Mouse (Mus musculus) erythroblast, embryonic 14.5 days (primary cell): ENCODE data around the gene Ulk4. TPM values are rescaled to one million over a fixed set of nuclear protein-coding genes. Genes with fewer than 3 reads are reported as not detected.
"Not testable (repeated sequence)": the region's sequence is repeated elsewhere in the genome, so short reads cannot be mapped to it uniquely, and the experiment has no call there.

Experiments
- H3K27me3 ChIP-seq: 2 replicates; pipeline ENCODE4 v1.6.1; 2012; ENCODE audit warnings: inconsistent platforms; ENCODE audit not compliant: control insufficient read depth
- H3K36me3 ChIP-seq: 2 replicates; pipeline ENCODE4 v1.6.1; 2012; ENCODE audit warnings: mild to moderate bottlenecking, inconsistent platforms; ENCODE audit not compliant: control insufficient read depth
- H3K4me1 ChIP-seq: 2 replicates; pipeline ENCODE4 v1.6.1; 2012; ENCODE audit warnings: inconsistent platforms; ENCODE audit not compliant: control insufficient read depth
- H3K4me3 ChIP-seq: replicated peaks from 2 replicates; pipeline ENCODE3; 2012; ENCODE audit warnings: moderate library complexity, mild to moderate bottlenecking, inconsistent platforms
- H3K9me3 ChIP-seq: 2 replicates; pipeline ENCODE4 v1.6.1; 2012; ENCODE audit warnings: low read length, inconsistent platforms, mixed read lengths; ENCODE audit not compliant: control insufficient read depth
- GATA1 ChIP-seq: IDR thresholded peaks from 2 replicates; pipeline ENCODE4 v1.6.1; 2012; ENCODE audit warnings: low read length, inconsistent platforms, mixed read lengths
- TAL1 ChIP-seq: IDR thresholded peaks from 3 replicates; pipeline ENCODE4 v1.6.1; 2012; ENCODE audit warnings: low read length, inconsistent platforms, mixed read lengths
- polyA plus RNA-seq: library from polyadenylated mRNA; stranded (reverse); fragments of >175 nt; gene quantifications from 2 replicates; pipeline ENCODE4 v1.2.3, GENCODE M21; 2012

Ulk4 gene
- polyA plus RNA-seq, 1 experiment: 0.16 TPM

DNA sequence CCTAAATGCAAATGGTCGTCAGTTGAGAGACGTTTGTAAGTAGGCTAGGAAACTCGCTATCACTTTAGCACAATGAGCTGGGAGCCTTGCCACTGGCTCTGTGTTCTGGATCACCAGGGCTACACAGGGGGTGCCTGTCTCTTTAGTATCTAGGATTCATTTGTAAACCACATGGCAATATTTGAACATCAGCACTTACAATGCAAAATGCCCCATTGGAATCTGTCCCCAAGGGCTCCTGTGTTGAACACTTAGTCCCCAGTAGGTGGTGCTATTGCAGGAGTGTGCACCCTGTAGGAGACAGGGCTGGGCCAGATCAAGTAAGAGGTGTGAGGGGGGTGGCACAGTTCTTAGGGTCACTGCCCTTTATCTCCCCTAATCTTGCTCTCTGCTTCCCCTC lies 217.7 kb downstream of the Ulk4 start:
- no peak for TF ChIP-seq GATA1
- TF ChIP-seq TAL1: no peak
- H3K4me3 ChIP-seq: no peak overlapping the region
- no peaks in the 10 kb centered on the region for H3K4me1 ChIP-seq
- no peaks in the 10 kb centered on the region for H3K36me3 ChIP-seq
- H3K27me3 ChIP-seq: no peaks in the 10 kb centered on the region
- H3K9me3 ChIP-seq: no peaks in the 10 kb centered on the region

GRCm38 (mm10) chr9:121058538-121058937 lies 218.5 kb downstream of the Ulk4 start:
- Histone ChIP-seq H3K36me3 (no peaks in the 10 kb centered on the region), H3K27me3 (no peaks in the 10 kb centered on the region), H3K4me1 (no peaks in the 10 kb centered on the region), H3K9me3 (no peaks in the 10 kb centered on the region), H3K4me3 (no peak overlapping the region)
- TF ChIP-seq GATA1 (no peak), TAL1 (no peak)

DNA sequence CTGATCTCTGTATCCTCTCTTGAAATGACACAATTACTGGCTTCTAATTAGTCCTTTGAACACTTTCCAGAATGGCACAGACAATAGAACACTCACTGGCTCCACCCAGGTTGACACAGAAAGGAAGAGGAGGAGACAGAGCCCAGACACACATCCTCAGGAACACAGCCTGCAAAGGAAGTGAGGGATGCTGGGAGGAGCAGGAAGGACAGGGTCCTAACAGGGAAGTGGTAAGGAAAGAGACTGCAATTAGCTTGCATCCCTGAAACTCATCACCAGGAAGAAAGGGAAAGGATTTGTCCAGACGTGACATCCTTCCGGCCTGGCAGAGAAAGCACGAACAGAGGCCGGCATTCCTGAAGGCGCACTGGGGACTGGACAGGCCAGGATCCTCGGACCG lies 218.9 kb downstream of the Ulk4 start:
- H3K9me3 ChIP-seq: no peaks in the 10 kb centered on the region
- TF ChIP-seq TAL1 (no peak), GATA1 (no peak)
- no peaks in the 10 kb centered on the region for H3K4me1 ChIP-seq
- no peaks in the 10 kb centered on the region for H3K36me3 ChIP-seq
- no peaks in the 10 kb centered on the region for H3K27me3 ChIP-seq
- H3K4me3 ChIP-seq: no peak overlapping the region

- H3K9me3 ChIP-seq: no peaks in the 10 kb centered on the region
- H3K4me1 ChIP-seq: no peaks in the 10 kb centered on the region
- TF ChIP-seq GATA1: no peak
- no peak overlapping the region for H3K4me3 ChIP-seq
- H3K36me3 ChIP-seq: no peaks in the 10 kb centered on the region
- H3K27me3 ChIP-seq: no peaks in the 10 kb centered on the region
Measured at GRCm38 (mm10) chr9:121057401-121057800, 219.6 kb downstream of the Ulk4 start.

DNA sequence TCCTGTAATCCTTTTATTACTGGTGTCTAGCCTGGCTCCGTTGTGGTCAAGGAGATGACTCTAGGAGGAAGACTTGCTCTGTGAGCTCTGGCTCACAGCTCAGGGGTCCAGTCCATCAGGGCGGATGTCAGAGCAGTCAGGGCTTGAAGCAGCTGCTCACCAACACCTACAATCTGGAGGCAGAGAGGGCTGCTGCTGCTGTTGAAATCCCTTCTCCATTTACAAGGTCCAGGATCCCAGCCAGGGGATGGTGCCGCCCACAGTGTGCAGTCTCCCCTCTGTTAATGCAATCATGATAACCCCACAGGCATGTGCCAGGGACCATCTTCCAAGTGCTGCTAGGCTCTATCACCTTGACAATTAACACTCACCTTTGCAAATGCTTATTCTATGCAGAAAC lies 220.5 kb downstream of the Ulk4 start:
- H3K9me3 ChIP-seq: no peaks in the 10 kb centered on the region
- no peaks in the 10 kb centered on the region for H3K27me3 ChIP-seq
- H3K36me3 ChIP-seq: no peaks in the 10 kb centered on the region
- H3K4me1 ChIP-seq: no peaks in the 10 kb centered on the region
- no peak overlapping the region for H3K4me3 ChIP-seq
- TF ChIP-seq GATA1 (no peak), TAL1 (no peak)

- TF ChIP-seq TAL1: no peak
- TF ChIP-seq GATA1: no peak
- Histone ChIP-seq H3K27me3 (no peaks in the 10 kb centered on the region), H3K36me3 (no peaks in the 10 kb centered on the region), H3K9me3 (no peaks in the 10 kb centered on the region), H3K4me3 (no peak overlapping the region), H3K4me1 (no peaks in the 10 kb centered on the region)
Measured at GRCm38 (mm10) chr9:121056036-121056435, 221.0 kb downstream of the Ulk4 start.

GRCm38 (mm10) chr9:121045657-121046056 lies 231.3 kb downstream of the Ulk4 start:
- H3K36me3 ChIP-seq, H3K4me3 ChIP-seq, H3K4me1 ChIP-seq, H3K27me3 ChIP-seq, H3K9me3 ChIP-seq: not testable (repeated sequence)

DNA sequence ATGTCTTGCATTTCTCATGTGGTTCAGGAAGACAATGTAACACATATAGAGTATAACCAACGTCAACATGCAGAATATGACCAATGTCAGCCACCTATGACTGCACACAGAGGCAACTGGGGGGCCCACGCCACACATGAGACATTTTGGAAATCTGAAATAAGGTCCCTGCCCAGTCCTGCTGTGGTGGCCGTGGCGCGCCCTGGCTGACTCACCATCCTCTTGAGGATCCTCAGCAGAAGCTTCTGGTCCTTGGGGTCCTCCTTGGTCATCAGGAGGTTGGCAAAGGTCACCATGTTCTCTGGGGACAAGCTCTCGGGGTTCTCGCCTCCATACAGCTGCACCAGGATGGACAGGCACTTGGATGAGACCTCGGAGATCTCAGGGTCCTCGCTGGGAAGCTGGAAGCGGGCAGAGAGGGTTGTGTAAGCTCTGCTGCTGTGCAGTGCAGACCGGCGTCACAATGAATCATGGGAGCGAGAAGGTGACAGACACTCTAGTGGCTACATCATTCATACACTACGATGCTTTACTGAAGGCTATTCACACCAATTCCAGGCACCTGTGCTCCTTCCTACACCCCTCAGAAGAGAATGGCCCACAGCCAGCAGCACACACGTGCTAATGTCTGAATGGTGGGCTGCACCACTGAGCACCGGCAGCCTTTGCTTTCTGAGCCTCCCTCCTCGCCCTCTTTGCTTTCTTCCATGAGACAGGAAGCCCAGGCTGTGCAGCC lies 232.4 kb downstream of the Ulk4 start:
- H3K4me1 ChIP-seq: no peaks in the 10 kb centered on the region
- H3K27me3 ChIP-seq: no peaks in the 10 kb centered on the region
- peaks cover 8% of the 10 kb centered on the region for H3K9me3 ChIP-seq
- no peaks in the 10 kb centered on the region for H3K36me3 ChIP-seq
- TF ChIP-seq GATA1 (no peak), TAL1 (no peak)
- H3K4me3 ChIP-seq: no peak overlapping the region

DNA sequence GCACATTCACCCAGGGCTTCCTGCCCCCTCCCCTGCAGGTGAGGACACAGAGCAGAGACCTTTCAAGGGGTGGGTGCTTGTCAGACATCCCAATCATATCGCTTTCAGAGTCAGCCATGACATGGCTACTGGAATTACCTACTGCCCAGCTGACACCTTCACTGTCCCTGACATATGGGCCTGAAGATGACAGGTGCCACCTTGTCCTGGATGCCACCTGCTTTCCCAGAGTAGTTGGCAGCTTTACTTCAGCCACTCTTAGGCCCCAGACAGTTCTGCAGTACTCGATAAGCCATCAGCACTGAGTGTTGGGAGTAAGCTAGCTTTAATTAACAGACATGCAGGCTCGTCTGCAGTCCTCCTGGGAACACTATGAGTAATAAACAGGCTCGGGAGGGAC lies 234.0 kb downstream of the Ulk4 start:
- TF ChIP-seq GATA1 (no peak), TAL1 (no peak)
- H3K4me1 ChIP-seq: no peaks in the 10 kb centered on the region
- H3K27me3 ChIP-seq: no peaks in the 10 kb centered on the region
- H3K9me3 ChIP-seq: peaks cover 8% of the 10 kb centered on the region
- no peaks in the 10 kb centered on the region for H3K36me3 ChIP-seq
- H3K4me3 ChIP-seq: no peak overlapping the region

DNA sequence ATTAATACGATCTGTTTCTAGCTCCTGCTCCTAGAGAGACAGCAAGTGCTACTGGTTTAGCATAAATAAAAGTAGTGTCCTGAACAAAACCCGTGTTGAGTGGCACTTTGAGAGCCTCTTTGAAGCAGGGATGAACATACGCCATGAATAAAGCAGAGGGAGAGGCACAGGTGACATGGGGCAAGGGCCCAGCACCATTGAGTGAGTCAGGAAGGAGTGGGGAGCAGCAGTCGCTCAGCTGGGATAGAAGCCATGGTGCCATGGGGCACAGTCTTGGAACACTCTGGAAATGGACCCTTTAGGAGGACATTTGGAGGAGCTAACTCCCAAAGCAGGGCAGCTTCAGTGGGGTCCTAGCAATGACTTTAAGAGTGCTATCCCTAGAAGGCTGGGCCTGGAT lies 238.6 kb downstream of the Ulk4 start:
- no peak for TF ChIP-seq TAL1
- no peak for TF ChIP-seq GATA1
- Histone ChIP-seq H3K36me3 (no peaks in the 10 kb centered on the region), H3K4me1 (no peaks in the 10 kb centered on the region), H3K27me3 (no peaks in the 10 kb centered on the region), H3K4me3 (no peak overlapping the region), H3K9me3 (peaks cover 8% of the 10 kb centered on the region)
